Mouse (Mus musculus) heart, postnatal 36 days (tissue): ENCODE results near the gene Nr4a3. TPM values are rescaled to one million over a fixed set of nuclear protein-coding genes. Genes with fewer than 3 reads are reported as not detected.
A peak's percentile ranks its signal among the peaks of the same experiment; 100 is the strongest.

Experiments
- DNase-seq, 2 experiments: peaks; one replicate each; pipeline ENCODE4 v3.0.0; 2021 to 2022
- intact Hi-C: fragments of 180-260 bp; cut with DNase I; formaldehyde crosslinking; loops from one replicate; pipeline ENCODE4 v1.15.1; 2025
- total RNA-seq, 2 experiments: library from RNA; stranded (reverse); gene quantifications; 2 replicates each; pipeline ENCODE4 v1.2.3; 2021

Gene Nr4a3
- total RNA-seq, result 10 to 100 TPM in 1 of 2 experiments, 1 to 10 TPM in 1; 2.3 to 12.3 TPM

DNA sequence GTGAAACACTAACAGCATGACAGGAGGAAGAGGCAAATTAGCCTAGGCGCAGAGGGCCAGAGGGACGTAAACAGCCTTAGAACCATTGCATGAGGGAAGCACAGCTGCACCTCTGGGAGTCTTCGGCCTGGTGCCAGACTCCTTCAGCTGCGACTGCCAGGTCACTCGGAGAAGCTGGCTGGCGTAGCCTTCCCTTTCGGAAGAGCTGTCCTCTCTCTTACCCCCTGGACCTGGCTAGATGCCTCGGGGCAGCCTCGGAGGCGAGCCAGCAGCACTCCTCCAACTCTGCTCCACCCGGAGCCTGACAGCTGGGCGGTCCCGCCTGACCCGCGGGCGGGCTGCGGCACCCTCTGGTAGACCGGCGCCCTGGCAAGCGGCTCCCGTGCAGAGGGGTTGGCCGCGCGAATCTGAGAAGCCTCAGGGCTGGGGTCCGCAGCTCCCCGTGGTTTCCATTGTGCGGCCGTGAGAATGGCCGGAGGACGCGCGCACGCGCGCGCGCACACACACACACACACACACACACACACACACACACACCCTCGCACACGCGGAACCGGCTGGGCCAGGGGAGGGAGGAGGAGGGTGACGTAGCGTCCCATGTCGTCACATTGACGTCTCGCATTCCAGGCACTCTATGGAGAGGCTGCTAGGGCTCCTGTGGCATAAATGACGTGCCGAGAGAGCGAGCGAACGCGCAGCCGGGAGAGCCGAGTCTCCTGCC lies at the start of gene Nr4a3:
Nr4a3 (plus strand) TSS at position 663 of the 721 bp plus-strand sequence.
- peak; percentile 91 to 95 for DNase-seq

DNA sequence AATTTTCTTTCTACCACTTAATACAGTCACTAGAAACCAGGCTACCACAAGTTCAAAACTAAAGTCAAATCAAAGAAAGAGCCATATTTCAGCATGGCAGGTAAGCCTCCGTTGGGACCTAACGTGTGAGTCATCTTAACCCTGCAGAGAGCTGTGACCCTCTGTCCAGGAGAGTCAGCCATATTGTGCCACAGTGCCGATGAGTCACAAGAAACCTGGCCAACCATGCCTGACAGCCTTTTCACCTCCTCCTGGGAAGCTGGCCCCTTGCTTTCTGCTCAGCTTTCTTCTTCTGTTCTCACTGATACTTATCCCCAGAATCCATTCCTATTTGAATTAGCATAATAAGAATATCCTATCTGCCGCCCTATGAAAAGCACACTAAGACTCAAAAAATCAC lies 42.0 kb upstream of the Nr4a3 start:
- no peak for DNase-seq
- intact Hi-C loops, result no loop called here

More for the DNA sequence above, at the start of gene Nr4a3:
- intact Hi-C loops, result loop anchor here (5.0 to 10.0 kb wide), 7 partner anchors 233 to 690 kb away; partner anchors contain the start of genes Alg2, Erp44, Invs and Sec61b

DNA sequence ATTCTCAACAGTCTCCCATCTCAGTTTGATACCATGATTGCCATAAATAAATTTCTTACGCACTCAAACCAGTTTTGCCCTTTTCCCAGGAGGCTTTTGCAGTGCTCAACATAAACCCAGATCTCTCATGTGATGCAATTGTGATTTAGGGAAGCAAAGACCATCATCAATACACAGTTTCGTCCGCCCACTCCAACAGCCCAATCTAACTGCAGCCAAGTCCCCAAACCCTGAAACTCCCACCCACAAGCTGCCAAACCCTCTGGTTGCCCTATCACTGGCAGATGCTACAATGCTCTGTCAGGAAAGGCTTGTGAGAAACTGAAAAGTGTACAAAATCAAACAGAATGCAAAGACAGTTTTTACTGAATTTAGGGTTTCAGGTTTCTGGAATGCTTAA lies 41.5 kb upstream of the Nr4a3 start:
- intact Hi-C loops, result no loop called here
- no peak for DNase-seq

DNA sequence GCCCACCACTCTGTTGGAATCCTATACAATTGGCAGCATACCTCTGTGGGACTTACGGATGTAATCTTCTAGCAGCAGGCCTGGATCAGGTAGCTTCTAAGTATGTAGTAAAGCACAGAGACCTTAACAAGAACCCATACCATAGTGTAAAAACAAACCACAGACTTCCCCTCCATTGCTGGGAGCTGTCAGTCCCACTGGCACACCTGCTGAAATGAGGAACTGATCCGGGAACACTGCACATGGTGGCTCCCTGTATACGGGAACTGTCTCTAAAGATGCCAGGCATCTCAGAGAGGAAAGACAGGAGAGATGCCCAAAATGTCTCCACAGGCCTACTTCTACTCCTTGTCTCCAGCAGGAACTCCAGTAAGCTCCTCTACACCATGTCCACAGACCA lies 38.6 kb upstream of the Nr4a3 start:
- DNase-seq, result no peak
- intact Hi-C loops, result no loop called here

DNA sequence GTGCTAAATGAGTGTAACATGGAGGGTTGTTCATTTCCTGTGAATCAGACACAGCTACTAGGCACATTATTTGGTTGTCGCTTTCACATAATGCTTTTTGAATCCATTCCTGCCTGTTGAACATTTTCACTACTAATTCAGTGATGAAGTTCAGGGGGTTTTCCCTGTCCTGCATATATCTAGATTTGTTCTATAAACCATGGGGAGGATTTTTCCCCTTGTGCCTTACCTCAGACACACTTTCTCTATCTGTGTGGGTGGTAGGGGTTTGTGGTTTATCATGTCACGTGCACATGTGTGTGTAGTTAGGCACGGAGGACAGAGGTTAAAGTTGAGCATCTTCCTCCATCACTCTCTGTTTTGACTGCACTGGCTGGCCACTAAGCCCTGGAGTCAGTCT lies 32.7 kb upstream of the Nr4a3 start:
- intact Hi-C loops, result no loop called here
- DNase-seq, result no peak

DNA sequence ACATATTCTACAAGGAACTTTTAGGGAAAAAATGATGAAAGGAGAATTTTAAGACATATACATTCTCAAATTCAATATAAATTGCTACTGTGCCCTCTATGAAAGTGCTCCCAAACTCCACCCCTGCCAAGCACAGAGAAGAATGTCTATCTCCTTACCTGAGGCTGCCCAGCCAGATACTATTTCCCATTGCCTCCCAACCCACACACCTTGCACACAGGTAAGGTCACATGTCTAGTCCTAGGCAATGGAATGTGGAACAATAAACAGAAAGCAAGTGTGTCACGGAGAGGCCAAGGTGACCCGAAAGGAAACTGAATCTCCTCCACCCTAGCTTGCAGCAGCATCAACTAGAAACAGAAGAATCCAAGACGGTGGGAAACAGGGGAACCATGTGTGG lies 22.0 kb upstream of the Nr4a3 start:
- intact Hi-C loops, result no loop called here
- no peak for DNase-seq

DNA sequence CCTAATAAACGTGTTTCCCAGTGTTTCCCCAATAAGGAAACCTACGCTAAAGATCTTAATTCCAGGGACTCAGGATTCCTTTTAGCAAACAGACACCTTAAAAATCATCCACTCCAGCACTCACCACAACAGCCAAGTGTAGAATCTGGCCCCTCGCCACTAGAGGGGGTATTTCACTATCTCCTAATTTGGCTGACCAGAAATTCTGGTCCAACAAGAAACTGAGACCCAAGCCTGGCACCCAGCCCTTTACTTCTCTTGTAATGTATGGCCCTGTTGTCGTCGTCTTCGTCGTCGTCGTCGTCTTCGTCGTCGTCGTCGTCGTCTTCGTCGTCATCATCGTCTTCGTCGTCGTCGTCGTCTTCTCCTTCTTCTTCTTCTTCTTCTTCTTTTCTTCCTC lies 15.3 kb upstream of the Nr4a3 start:
- intact Hi-C loops, result no loop called here
- DNase-seq, result no peak

DNA sequence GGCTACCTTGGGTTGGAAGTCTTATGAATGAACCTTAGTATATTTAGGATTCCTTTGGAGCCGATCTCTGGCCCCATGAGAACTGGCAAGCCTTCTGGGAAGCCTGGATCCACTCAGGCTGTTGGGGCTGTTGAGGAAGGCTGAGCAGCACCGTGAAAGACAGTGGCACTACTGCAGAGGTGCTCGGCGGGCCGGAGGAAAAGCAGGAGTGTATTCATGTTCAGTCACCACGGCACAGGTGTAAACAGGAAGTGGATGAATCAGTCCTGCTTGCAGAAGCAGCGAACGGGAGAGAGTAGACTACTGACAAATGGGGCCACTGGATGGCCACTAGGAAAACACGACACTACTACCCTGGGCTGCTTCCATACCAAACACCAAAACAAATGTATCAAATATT lies 10.7 kb upstream of the Nr4a3 start:
- DNase-seq, result no peak
- intact Hi-C loops, result no loop called here

DNA sequence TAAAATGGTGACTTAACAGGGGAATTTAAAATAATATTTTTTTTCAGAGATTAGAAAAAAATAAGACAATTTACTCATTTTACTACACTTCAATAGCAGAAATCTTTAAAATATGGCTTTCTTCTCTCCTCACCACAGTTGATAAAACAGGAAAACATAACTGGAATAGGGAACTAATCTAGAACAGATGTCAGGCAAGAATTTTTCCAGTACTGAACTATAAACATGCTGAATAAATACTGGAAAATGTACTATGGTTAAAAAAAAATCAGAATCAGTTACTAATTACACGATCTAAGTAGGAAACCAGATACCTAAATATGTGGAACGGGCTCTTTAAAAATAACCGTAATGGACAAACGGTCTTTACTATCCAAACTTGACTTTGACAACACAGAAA lies 7.3 kb upstream of the Nr4a3 start:
- no peak for DNase-seq
- intact Hi-C loops, result no loop called here

DNA sequence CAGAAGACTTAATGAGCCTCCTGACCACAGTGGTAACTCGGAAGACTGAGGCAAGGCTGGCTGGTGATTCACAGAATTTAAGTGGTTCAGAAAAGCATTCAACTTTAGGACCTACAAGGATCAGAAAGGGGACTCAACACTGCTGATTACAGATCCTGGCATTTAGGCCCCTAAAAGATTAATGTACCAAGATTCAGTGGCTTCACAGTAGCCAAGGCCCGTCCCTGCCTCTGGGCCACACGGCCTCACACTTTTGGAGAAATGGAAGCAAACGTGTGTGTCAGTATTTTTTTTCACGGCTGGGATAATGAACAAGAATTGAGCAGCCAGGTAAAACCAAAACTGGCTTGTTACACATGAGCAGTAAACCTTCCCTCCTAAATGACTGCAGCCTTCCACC lies 6.1 kb upstream of the Nr4a3 start:
- DNase-seq, result no peak
- intact Hi-C loops, result no loop called here

DNA sequence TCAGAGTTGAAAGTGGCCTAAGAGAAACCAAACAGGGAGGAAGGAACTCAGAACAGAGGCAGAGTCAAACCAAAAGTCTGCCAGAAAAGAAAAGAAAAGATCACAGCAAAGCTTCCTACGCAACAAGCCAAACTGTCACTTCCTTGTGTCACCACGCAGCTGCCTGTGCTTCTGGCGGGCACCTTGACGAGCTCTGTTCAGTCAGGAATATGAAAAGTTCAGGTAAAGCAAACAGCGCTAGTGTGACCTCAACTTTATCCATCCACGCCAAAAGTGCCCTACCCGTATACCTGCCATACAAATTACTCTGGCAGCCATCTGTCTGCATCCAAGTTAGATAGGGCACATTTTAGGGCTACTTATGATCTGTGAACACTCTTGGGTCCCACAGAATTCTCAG lies 5.2 kb upstream of the Nr4a3 start:
- no peak for DNase-seq
- intact Hi-C loops, result loop anchor here (5.0 to 10.0 kb wide), 4 partner anchors 232 to 685 kb away; partner anchors contain the start of genes Alg2, Sec61b and Tgfbr1

DNA sequence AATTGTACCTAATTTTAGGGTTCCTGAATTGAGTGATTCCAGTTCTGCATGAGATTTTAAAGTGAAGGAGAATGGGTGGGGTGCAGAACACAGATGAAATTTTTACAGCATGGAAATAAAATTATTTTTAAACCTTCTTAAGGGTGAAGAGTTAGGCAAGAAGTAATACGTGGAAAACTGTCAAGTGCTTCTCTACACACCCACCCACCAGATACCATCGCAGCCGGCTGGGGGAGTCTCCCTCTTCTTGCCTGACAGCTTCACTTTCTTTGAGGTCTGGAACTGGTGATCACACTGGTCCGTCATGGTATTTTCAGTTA lies 2.5 kb upstream of the Nr4a3 start:
- intact Hi-C loops, result loop anchor here (5.0 to 10.0 kb wide), 4 partner anchors 235 to 688 kb away; partner anchors contain the start of genes Alg2, Sec61b and Tgfbr1
- DNase-seq, result no peak

DNA sequence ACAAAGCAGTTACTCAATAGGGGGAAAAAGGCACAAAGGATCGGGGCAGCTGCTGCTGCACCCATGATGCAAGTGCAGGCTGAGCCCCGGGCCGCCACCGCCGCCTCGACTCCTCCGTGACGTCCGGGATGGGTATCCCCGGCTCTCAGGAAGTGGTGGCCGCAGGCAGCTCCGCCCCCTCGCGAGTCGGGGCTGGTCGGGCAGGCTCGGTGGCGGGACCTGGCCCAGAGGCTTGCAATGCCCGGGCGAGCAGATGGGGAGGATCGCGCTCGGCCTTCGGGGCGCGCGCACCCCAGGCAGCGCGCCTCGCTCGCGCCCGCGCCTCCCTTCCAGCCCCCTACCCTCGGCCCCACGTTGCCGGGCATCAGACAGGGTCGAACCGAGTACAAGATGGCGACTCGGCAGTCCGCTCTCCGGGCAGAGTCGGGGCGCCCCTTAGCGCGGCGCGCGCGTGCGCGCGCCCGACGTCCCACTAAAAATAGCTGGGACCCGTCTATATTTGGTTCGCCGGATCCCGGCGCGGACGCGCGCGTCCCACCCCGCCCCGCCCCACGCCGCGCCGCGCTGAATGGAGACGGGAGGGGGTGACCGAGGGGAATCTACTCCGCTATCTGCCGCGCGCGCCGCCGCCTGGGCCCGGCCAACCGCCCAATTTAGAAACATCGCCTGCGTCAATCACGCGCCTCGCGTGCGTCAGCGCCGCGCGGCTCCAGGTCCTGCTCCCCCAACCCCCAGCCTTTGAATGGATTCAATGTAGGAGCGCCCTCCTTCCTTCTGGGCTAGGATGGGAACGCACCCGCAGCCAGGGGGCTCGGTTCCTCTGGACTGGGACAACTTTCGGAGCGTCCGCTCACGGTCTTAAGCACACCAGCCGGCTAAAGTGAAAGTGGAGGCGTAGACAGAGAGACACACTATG lies 1.9 kb upstream of the Nr4a3 start:
- DNase-seq, result peak; percentile 92 to 96
- intact Hi-C loops, result loop anchor here (1.0 to 10.0 kb wide), 5 partner anchors 95 to 688 kb away; partner anchors contain the start of genes Alg2, Sec61b and Tgfbr1

DNA sequence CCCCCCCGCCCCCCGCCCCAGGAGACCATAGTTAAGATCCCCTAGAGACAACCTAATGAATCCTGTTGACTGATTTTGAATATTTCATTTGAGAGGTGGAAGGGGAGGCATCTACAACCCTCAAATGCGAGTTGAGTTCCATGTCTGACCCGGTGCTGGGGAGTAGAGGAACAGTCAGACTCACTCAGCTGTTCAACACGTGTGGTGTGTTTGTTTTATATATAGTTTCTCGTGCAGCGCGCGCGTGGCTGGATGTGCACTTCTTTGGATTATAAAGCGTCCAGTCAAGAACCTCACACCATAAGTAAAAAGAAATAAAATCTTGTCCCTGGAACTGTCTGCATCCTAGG lies 837 bp upstream of the Nr4a3 start:
- intact Hi-C loops, result loop anchor here (5.0 to 10.0 kb wide), 4 partner anchors 237 to 689 kb away; partner anchors contain the start of genes Alg2, Sec61b and Tgfbr1
- DNase-seq, result no peak

DNA sequence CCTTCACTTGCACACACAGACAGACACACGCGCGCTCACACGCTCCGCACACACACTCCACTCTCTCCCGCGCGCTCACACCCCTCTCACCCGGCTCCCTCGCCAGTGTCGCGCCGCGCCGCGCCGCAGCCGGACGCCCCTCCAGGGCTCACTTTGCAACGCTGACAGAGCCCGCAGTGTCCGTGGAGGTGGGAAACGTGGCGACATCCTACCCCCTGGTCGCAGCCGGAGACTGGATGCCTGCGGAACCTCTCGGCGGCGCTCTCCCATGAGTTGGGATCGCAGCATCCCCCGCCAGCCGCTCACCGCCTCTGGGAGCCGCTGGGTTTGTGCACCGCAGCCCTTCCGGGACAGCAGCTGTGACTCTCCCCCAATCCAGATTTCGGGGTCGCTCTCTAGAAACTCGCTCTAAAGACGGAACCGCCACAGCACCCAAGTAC lies 348 bp downstream of the Nr4a3 start:
- intact Hi-C loops, result loop anchor here (5.0 to 10.0 kb wide), 4 partner anchors 232 to 690 kb away; partner anchors contain the start of genes Erp44, Invs, Tex10 and Tgfbr1
- DNase-seq, result no peak

DNA sequence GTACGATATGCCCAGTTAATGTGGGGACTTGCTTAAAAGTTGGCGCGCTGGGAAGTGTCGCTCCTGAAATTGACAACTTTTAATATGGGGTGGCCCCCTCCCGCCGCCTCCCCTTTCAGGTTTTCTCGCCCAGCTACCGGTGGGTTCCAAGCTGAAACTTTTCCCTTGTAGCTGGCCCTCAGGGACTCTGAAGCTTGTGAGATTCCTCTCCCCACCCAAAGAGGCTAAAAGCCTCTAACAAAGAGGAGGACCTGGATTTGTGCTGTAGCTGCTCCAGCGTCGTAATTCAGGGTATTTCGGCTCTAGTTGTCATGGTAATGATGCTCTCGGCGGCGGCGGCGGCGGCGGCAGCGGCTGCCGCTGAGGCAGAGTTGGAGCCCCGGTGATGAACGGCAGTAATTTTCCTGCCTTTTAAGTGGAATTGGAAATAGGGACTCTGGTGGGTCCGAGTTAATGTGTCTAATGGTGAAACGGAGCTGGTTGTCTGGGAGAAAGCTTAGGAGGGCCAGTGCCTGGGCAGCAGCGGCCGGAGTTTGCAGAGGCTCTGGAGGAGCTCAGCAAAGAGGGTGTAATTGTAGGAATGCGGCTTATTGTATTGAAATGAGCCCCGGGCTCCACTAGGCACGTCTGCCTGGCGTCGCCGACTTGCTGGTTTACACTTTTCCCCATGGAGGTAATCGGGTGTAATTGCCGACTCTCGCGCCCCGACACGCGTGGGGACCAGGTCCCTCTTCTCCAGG lies 938 bp downstream of the Nr4a3 start:
- intact Hi-C loops, result loop anchor here (2.0 to 10.0 kb wide), 5 partner anchors 79 to 691 kb away; partner anchors contain the start of genes Erp44, Invs, Stx17 and Tex10

DNA sequence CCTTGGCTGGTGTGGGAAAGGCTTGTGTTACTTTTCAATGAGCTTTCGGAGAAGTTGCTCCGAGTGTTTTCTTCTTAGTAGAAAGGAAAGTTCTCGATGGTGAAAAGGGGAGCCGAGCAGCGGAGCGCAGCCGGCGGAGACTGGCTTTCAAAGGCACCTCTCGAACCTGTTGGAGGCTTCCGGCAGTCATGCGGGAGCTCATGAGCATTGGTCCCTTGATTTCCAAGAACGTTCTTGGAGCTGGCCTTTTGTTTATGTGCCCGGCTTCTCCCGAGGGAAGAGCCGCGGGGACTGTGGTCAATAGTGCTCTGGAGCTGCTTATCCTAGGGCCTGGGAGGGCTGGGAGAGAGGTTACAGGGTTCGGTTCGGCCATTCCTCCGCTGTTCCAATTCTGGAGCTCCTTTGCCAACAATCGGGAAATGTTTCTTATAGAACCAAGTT lies 1.5 kb downstream of the Nr4a3 start:
- intact Hi-C loops, result loop anchor here (2.0 to 10.0 kb wide), 5 partner anchors 78 to 692 kb away; partner anchors contain the start of genes Erp44, Invs, Stx17 and Tex10
- peak; percentile 31 to 35 for DNase-seq

More for the DNA sequence above, 938 bp downstream of the Nr4a3 start:
- DNase-seq, result peak; percentile 35 to 51

DNA sequence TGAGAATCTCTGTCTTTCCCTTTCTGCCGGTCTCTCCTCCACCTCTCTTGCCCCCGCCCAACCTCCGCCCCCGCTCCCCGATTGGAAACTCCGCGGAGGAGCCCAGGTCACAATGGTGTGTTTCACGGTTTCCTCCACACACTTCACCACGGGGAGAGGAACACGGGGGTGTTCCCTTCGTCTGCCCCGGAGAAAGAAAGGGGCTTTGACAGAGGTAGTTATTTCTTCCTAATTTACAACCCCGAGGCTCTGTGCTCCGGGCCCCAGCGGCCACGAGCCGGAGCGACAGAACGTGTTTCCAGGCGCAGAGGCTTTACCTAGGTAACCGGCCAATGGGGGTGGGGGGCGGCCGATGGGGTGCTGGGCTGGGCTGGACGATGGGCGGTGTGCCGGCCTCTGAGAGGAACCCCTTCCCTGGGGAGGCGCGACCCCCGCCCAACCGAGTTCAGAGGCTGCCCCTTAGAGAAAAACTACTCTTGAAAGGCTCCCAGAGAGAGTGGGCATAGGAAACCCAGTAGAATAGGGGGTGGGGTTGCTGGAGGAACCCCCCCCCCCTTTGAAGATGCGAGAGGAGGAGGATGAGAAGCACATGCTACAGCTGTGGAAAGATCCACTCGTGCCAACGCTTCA lies 2.3 kb downstream of the Nr4a3 start:
- DNase-seq, result peak; percentile 18 to 19
- intact Hi-C loops, result loop anchor here (2.0 to 10.0 kb wide), 5 partner anchors 78 to 692 kb away; partner anchors contain the start of genes Erp44, Invs, Stx17 and Tex10

DNA sequence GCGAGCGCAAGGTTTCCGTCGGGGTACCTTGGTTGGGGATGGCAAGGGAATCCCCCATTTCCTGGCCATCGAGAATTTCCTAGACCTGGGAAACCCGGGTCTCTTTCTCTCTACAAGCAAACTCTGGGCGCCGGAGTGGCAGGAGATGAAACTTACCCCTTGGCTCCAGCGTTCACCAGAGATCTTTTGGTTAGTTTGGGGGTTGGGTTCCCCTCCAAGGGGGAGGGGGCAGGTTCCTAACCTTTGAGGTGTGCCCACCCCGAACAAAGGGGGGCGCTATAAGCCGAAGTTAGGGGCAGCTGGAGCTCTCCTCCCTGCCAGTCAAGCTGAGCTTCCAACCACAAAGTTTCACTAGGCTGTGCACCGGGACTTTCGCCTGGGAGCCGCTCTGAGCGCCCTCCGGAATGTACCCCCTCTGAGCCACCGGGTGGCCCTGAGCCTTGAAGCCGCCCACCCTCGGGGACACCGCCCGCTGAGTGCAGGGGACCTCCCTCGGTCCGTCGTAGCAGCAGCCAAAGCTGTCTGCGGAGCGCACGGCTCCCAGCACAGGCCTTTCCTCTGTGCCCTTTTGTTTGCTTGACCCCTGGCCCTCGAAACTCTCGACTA lies 2.9 kb downstream of the Nr4a3 start:
- DNase-seq, result peak; percentile 16 to 22
- intact Hi-C loops, result loop anchor here (2.0 to 10.0 kb wide), 5 partner anchors 77 to 693 kb away; partner anchors contain the start of genes Erp44, Invs, Stx17 and Tex10
